In genomic region chr11:24135244-24135643, GRCm38 (mm10) we compare ENCODE assay signal across 26 mouse cellular contexts. TPM values are rescaled to one million over a fixed set of nuclear protein-coding genes. Genes with fewer than 3 reads are reported as not detected.
A peak's percentile ranks its signal among the peaks of the same experiment; 100 is the strongest.
DNase-seq lines count a peak whose midpoint lies in the region; ATAC-seq and TF ChIP-seq lines count a peak whose summit lies in the region.
"Had no signal": no experiment of that assay in that cellular context is flagged by ENCODE, and none has a peak within 500 bp of the region (broad histone marks: within the 10 kb centered on the region; RNA-seq: fewer than 3 reads in every experiment).

No protein-coding gene starts in this region.

- H3K27ac ChIP-seq in layer of hippocampus, adult 2 months: peak overlapping the region; percentile 70
- H3K27ac ChIP-seq in cortical plate, adult 2 months (ENCODE audit: insufficient read depth, low read length): 0 out of 2 replicates have a peak overlapping the region, but pooled peaks have one; percentile 38
- peak overlapping the region; percentile 92 for H3K27ac ChIP-seq in liver, embryonic 13.5 days
- no peak overlapping the region for H3K27ac ChIP-seq in stomach, postnatal 0 days (replicated peaks)
- H3K27ac ChIP-seq: forebrain, embryonic 15.5 days; heart, embryonic 10.5 days; hindbrain, embryonic 13.5 days; kidney, embryonic 15.5 days; stomach, embryonic 15.5 days had no signal

- peak overlapping the region; percentile 61 for H3K9ac ChIP-seq in liver, embryonic 13.5 days
- H3K9ac ChIP-seq in stomach, postnatal 0 days (ENCODE audit: low read length): no peak overlapping the region
- H3K9ac ChIP-seq: forebrain, embryonic 15.5 days; hindbrain, embryonic 13.5 days; kidney, embryonic 15.5 days; stomach, embryonic 15.5 days had no signal

- H3K4me3 ChIP-seq in layer of hippocampus, adult 2 months: no peak overlapping the region
- no peak overlapping the region for H3K4me3 ChIP-seq in cortical plate, adult 2 months (ENCODE audit: insufficient read depth, low read length)
- no peak overlapping the region for H3K4me3 ChIP-seq in liver, embryonic 13.5 days (replicated peaks)
- no peak overlapping the region for H3K4me3 ChIP-seq in lung, adult 2 months (replicated peaks; ENCODE audit: extremely low read depth, low read depth, low read length)
- H3K4me3 ChIP-seq in stomach, postnatal 0 days (ENCODE audit: low read depth, low read length): no peak overlapping the region
- H3K4me3 ChIP-seq: forebrain, embryonic 15.5 days; heart, embryonic 10.5 days; hindbrain, embryonic 13.5 days; kidney, embryonic 15.5 days; stomach, embryonic 15.5 days had no signal

- peaks cover 39% of the 10 kb centered on the region for H3K36me3 ChIP-seq in liver, embryonic 13.5 days
- H3K36me3 ChIP-seq in stomach, postnatal 0 days (ENCODE audit: control insufficient read depth, insufficient read depth, low read length): no peaks in the 10 kb centered on the region; the same call in 1 of the 2 replicates
- H3K36me3 ChIP-seq: heart, embryonic 10.5 days; kidney, embryonic 15.5 days; stomach, embryonic 15.5 days had no signal

- no peak for TF ChIP-seq POLR2A in cortical plate, adult 2 months (IDR thresholded peaks at IDR 0.05; ENCODE audit: extremely low read depth, insufficient read depth, low read length)
- no peak for TF ChIP-seq POLR2A in lung, adult 2 months (IDR thresholded peaks at IDR 0.05; ENCODE audit: borderline replicate concordance, extremely low read depth, low read depth, low read length)

- H3K4me2 ChIP-seq in liver, embryonic 13.5 days: peak overlapping the region; percentile 52
- H3K4me2 ChIP-seq in stomach, postnatal 0 days (replicated peaks; ENCODE audit: low read depth): no peak overlapping the region
- H3K4me2 ChIP-seq: forebrain, embryonic 15.5 days; hindbrain, embryonic 13.5 days; kidney, embryonic 15.5 days; stomach, embryonic 15.5 days had no signal

- DNase-seq in layer of hippocampus, adult 2 months (ENCODE audit: low spot score in 2 of 2): no peak
- no peak for DNase-seq in layer of hippocampus, adult 9-10 months (ENCODE audit: low spot score)
- no peak for DNase-seq in liver, embryonic 13.5 days
- no peak for DNase-seq in lung, adult 2 months
- no peak for DNase-seq in stomach, postnatal 0 days (ENCODE audit: low spot score)
- no peak for DNase-seq in embryo, embryonic 11 days
- DNase-seq: adrenal gland, adult 2 months; adrenal gland, postnatal 36 days; cerebellum, adult 2 months; cerebellum, postnatal 14 days; gastrocnemius, postnatal 25 days; heart, adult 11 months; heart, postnatal 4 days; kidney, adult 18-20 months; lung, adult 18-20 months; lung, postnatal 10 days; midbrain, embryonic 14.5 days; retina, postnatal 1 day; right cerebral cortex, postnatal 25 days; thymus, postnatal 25 days had no signal

- 46% methylated on average over 2 of the region's 2 CpGs for WGBS in liver, embryonic 13.5 days (ENCODE audit: insufficient replicate concordance)
- 56% methylated on average over 2 of the region's 2 CpGs for WGBS in lung, adult 2 months
- WGBS in stomach, postnatal 0 days: 71% methylated on average over 2 of the region's 2 CpGs

- H3K4me1 ChIP-seq in cortical plate, adult 2 months (ENCODE audit: control insufficient read depth, insufficient read depth, low read length): peaks cover 13% of the 10 kb centered on the region
- H3K4me1 ChIP-seq in liver, embryonic 13.5 days (replicated peaks): peaks cover 99% of the 10 kb centered on the region
- no peaks in the 10 kb centered on the region for H3K4me1 ChIP-seq in lung, adult 2 months (ENCODE audit: control insufficient read depth, insufficient read depth, low read length)
- peaks cover 4% of the 10 kb centered on the region; the same call in 1 of the 2 replicates for H3K4me1 ChIP-seq in stomach, postnatal 0 days (replicated peaks; ENCODE audit: control insufficient read depth, insufficient read depth)
- H3K4me1 ChIP-seq: kidney, embryonic 15.5 days had no signal

- H3K9me3 ChIP-seq in liver, embryonic 13.5 days (replicated peaks): peaks cover 6% of the 10 kb centered on the region; the same call in 1 of the 2 replicates
- no peaks in the 10 kb centered on the region for H3K9me3 ChIP-seq in stomach, postnatal 0 days (ENCODE audit: control insufficient read depth, low read length)
- H3K9me3 ChIP-seq: forebrain, embryonic 15.5 days; heart, embryonic 10.5 days; hindbrain, embryonic 13.5 days; stomach, embryonic 15.5 days had no signal

- TF ChIP-seq CTCF in layer of hippocampus, adult 2 months (conservative IDR thresholded peaks at IDR 0.05): no peak
- TF ChIP-seq CTCF in cortical plate, adult 2 months (IDR thresholded peaks at IDR 0.05; ENCODE audit: extremely low read depth, insufficient read depth, low read length): no peak
- no peak for TF ChIP-seq CTCF in lung, adult 2 months (IDR thresholded peaks at IDR 0.05; ENCODE audit: insufficient read depth, low read length)
- no peak for TF ChIP-seq CTCF in stomach, postnatal 0 days (IDR thresholded peaks at IDR 0.05; ENCODE audit: low read depth)

- no peaks in the 10 kb centered on the region for H3K27me3 ChIP-seq in liver, embryonic 13.5 days
- no peaks in the 10 kb centered on the region for H3K27me3 ChIP-seq in stomach, postnatal 0 days (ENCODE audit: control insufficient read depth, insufficient read depth, low read length)
- H3K27me3 ChIP-seq: forebrain, embryonic 15.5 days; hindbrain, embryonic 13.5 days; kidney, embryonic 15.5 days; stomach, embryonic 15.5 days had no signal

- TF ChIP-seq EP300 in stomach, postnatal 0 days (optimal IDR thresholded peaks at IDR 0.05): no peak

- no peak for ATAC-seq in liver, embryonic 13.5 days (ENCODE audit: low read depth)
- no peak for ATAC-seq in stomach, postnatal 0 days (ENCODE audit: low FRiP score, low TSS enrichment)
- ATAC-seq: forebrain, embryonic 15.5 days had no signal

RNA-seq across cellular contexts. Expression of gene Bcl11a, which starts 57.4 kb away (rescaled TPM):
- 100 to 1,000 TPM; 117 to 121 TPM for total RNA-seq in layer of hippocampus, adult 2 months (2021)
- 62.8 and 64.1 TPM in 2 replicates for polyA plus RNA-seq in cortical plate, adult 2 months (2012; rRNA removed)
- 37.9 and 45.0 TPM in 2 replicates for polyA plus RNA-seq in liver, embryonic 13.5 days (2015; fragmentation: Nextera tagmentation; extraction: Ambion mirVana)
- 0.96 and 1.5 TPM in 2 replicates for polyA plus RNA-seq in lung, adult 2 months (2012; rRNA removed)
- polyA plus RNA-seq in stomach, postnatal 0 days (2015; fragmentation: Nextera tagmentation; extraction: Ambion mirVana): 10.5 and 11.7 TPM in 2 replicates
